Mouse (Mus musculus): ENCODE data around the gene Atp11a.

DNA sequence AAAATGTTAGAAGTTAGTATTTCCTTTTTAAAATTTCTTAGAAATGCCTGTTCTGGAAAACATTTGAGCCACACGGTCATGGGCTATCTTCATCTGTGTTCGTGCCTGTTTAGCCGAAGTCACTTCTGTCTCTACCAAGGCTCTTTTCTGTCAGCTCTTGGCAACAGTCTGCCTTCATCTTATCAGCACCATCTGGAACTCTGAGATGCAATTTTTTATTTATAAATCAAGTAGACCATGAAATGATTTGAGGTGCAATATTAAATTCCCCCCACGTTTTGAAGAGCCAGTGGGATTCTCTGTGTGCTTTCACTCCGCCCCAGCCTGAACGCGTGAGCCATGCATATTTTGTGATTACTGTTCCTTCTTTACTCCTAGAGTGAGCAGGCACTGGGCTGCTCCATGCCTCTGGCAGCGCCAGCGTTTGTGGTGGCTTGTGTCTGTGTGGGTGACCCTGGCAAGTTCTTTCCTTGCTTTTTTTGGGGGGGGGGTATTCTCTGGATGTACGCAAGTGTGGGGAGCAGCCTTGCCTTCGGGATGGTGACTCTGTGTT is 132.3 kb downstream of the Atp11a start:
- TF ChIP-seq MAFK (IDR thresholded peaks at IDR 0.05; ENCODE audit: insufficient read depth, low read depth, low read length) (no peak), HCFC1 (IDR thresholded peaks at IDR 0.05; ENCODE audit: borderline replicate concordance, insufficient read depth, low read length) (no peak), CHD2 (IDR thresholded peaks at IDR 0.05; ENCODE audit: low read depth, low read length) (no peak), ZC3H11A (IDR thresholded peaks at IDR 0.05; ENCODE audit: borderline replicate concordance, low read depth, low read length) (no peak), ZNF384 (IDR thresholded peaks at IDR 0.05; ENCODE audit: low read depth, low read length) (no peak)
